Mouse (Mus musculus): ENCODE data around the gene Trim21. TPM values are rescaled to one million over a fixed set of nuclear protein-coding genes. Genes with fewer than 3 reads are reported as not detected.

The Trim21 gene
- polyA plus RNA-seq, 1 experiment from 2014 or later = 0.42 TPM

DNA sequence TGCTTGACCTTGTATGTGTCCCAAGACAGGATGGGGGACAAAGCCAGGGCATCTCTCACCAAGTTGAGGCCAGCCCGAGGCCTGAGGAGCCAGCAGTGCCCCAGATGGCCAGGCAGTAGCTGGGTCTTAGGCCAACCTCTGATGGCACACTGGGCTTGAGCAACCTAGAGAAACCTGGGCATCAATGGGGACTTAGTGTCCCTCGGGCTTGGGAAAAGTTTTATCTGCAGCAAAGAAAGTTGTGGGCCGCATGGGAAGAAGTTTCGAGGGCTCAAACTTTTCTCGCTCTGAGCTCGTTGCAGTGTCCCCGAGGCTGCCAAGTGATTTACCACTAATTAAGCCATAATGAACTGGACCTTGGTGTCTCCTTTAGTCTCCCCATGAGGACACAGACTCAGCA, 55.6 kb downstream of the Trim21 start:
- DNase-seq (no peak), ATAC-seq (no peak)
- 73% methylated on average over 7 of the region's 7 CpGs for WGBS (ENCODE audit: insufficient replicate concordance)
- Histone ChIP-seq H3K36me3 (replicated peaks; ENCODE audit: insufficient read depth, low read length) (no peaks in the 10 kb centered on the region), H3K9me3 (ENCODE audit: low read length) (no peaks in the 10 kb centered on the region), H3K4me3 (ENCODE audit: low read depth, low read length) (no peak overlapping the region), H3K9ac (replicated peaks) (no peak overlapping the region), H3K4me2 (ENCODE audit: low read depth, low read length) (no peak overlapping the region), H3K27me3 (ENCODE audit: insufficient read depth, low read length) (0 out of 2 replicates have a peak, but pooled peaks cover 5% of the 10 kb centered on the region), H3K27ac (ENCODE audit: low read depth) (no peak overlapping the region), H3K4me1 (ENCODE audit: insufficient read depth) (no peaks in the 10 kb centered on the region)
- TF ChIP-seq EP300 (IDR thresholded peaks at IDR 0.05; ENCODE audit: low read depth) (no peak), CTCF (IDR thresholded peaks at IDR 0.05; ENCODE audit: low read depth) (no peak)

- Histone ChIP-seq H3K36me3 (replicated peaks; ENCODE audit: insufficient read depth, low read length) (no peaks in the 10 kb centered on the region), H3K9me3 (ENCODE audit: low read length) (no peaks in the 10 kb centered on the region), H3K27me3 (ENCODE audit: insufficient read depth, low read length) (0 out of 2 replicates have a peak, but pooled peaks cover 4% of the 10 kb centered on the region), H3K4me1 (ENCODE audit: insufficient read depth) (no peaks in the 10 kb centered on the region), H3K4me3 (ENCODE audit: low read depth, low read length) (no peak overlapping the region), H3K9ac (replicated peaks) (no peak overlapping the region), H3K4me2 (ENCODE audit: low read depth, low read length) (no peak overlapping the region), H3K27ac (ENCODE audit: low read depth) (no peak overlapping the region)
- no peak for DNase-seq
- WGBS (ENCODE audit: insufficient replicate concordance) = 83% methylated on average over 6 of the region's 6 CpGs
- no peak for ATAC-seq
- TF ChIP-seq CTCF (IDR thresholded peaks at IDR 0.05; ENCODE audit: low read depth) (no peak), EP300 (IDR thresholded peaks at IDR 0.05; ENCODE audit: low read depth) (no peak)
These were observed 56.6 kb downstream of the Trim21 start for GRCm38 (mm10) chr7:102508666-102509065.

- no peak overlapping the region for H3K4me3 ChIP-seq (ENCODE audit: low read depth, low read length)
- H3K27ac ChIP-seq (ENCODE audit: low read depth) = no peak overlapping the region
- no peaks in the 10 kb centered on the region for H3K9me3 ChIP-seq (ENCODE audit: low read length)
- no peak overlapping the region for H3K4me2 ChIP-seq (ENCODE audit: low read depth, low read length)
- no peak for DNase-seq
- H3K36me3 ChIP-seq (replicated peaks; ENCODE audit: insufficient read depth, low read length) = no peaks in the 10 kb centered on the region
- 86% methylated on average over 9 of the region's 9 CpGs for WGBS (ENCODE audit: insufficient replicate concordance)
- ATAC-seq = no peak
- TF ChIP-seq EP300 (IDR thresholded peaks at IDR 0.05; ENCODE audit: low read depth) = no peak
- TF ChIP-seq CTCF (IDR thresholded peaks at IDR 0.05; ENCODE audit: low read depth) = no peak
- H3K4me1 ChIP-seq (ENCODE audit: insufficient read depth) = no peaks in the 10 kb centered on the region
- no peaks in the 10 kb centered on the region for H3K27me3 ChIP-seq (ENCODE audit: insufficient read depth, low read length)
- no peak overlapping the region for H3K9ac ChIP-seq (replicated peaks)
These were observed 57.2 kb downstream of the Trim21 start for GRCm38 (mm10) chr7:102508066-102508465.

Other genes with a start within 250 kb of the Trim21 start
- 55.9 and 66.4 TPM in 2 replicates for gene Rrm1, start 123.8 kb downstream of the Trim21 start, polyA plus RNA-seq (2015; fragmentation: Nextera tagmentation; extraction: Ambion mirVana)
- 0.12 and 0.19 TPM in 2 replicates for gene Olfr543, start 83.8 kb downstream of the Trim21 start, polyA plus RNA-seq (2015; fragmentation: Nextera tagmentation; extraction: Ambion mirVana)
- gene Olfr544, start 77.2 kb downstream of the Trim21 start, polyA plus RNA-seq (2015; fragmentation: Nextera tagmentation; extraction: Ambion mirVana) = 0.04 and 0.06 TPM in 2 replicates
- not detected in 2 replicates for gene Olfr545, start 65.9 kb downstream of the Trim21 start, polyA plus RNA-seq (2015; fragmentation: Nextera tagmentation; extraction: Ambion mirVana)
- gene Olfr547, start 30.7 kb downstream of the Trim21 start, polyA plus RNA-seq (2015; fragmentation: Nextera tagmentation; extraction: Ambion mirVana) = not detected in 2 replicates
- gene Olfr548-ps1, start 24.6 kb downstream of the Trim21 start, polyA plus RNA-seq (2015; fragmentation: Nextera tagmentation; extraction: Ambion mirVana) = not detected in 2 replicates
- not detected in 2 replicates for gene Olfr549, start 15.6 kb downstream of the Trim21 start, polyA plus RNA-seq (2015; fragmentation: Nextera tagmentation; extraction: Ambion mirVana)
- gene Olfr550, start 6.0 kb upstream of the Trim21 start, polyA plus RNA-seq (2015; fragmentation: Nextera tagmentation; extraction: Ambion mirVana) = not detected in 2 replicates
- gene Olfr551, start 26.4 kb upstream of the Trim21 start, polyA plus RNA-seq (2015; fragmentation: Nextera tagmentation; extraction: Ambion mirVana) = not detected in 2 replicates
- not detected in 2 replicates for gene Olfr552, start 32.3 kb upstream of the Trim21 start, polyA plus RNA-seq (2015; fragmentation: Nextera tagmentation; extraction: Ambion mirVana)
- not detected in 2 replicates for gene Olfr553, start 52.7 kb upstream of the Trim21 start, polyA plus RNA-seq (2015; fragmentation: Nextera tagmentation; extraction: Ambion mirVana)
- gene Olfr554, start 72.9 kb upstream of the Trim21 start, polyA plus RNA-seq (2015; fragmentation: Nextera tagmentation; extraction: Ambion mirVana) = not detected in 2 replicates
- gene Olfr555, start 93.3 kb upstream of the Trim21 start, polyA plus RNA-seq (2015; fragmentation: Nextera tagmentation; extraction: Ambion mirVana) = not detected in 2 replicates
- gene Olfr556, start 99.4 kb upstream of the Trim21 start, polyA plus RNA-seq (2015; fragmentation: Nextera tagmentation; extraction: Ambion mirVana) = not detected in 2 replicates
- gene Trim68, start 121.8 kb upstream of the Trim21 start, polyA plus RNA-seq (2015; fragmentation: Nextera tagmentation; extraction: Ambion mirVana) = 1.4 and 1.7 TPM in 2 replicates
- gene Olfr557, start 130.4 kb upstream of the Trim21 start, polyA plus RNA-seq (2015; fragmentation: Nextera tagmentation; extraction: Ambion mirVana) = not detected in 2 replicates
- 0.04 TPM in 1 of 2 replicates, not detected in the other for gene Olfr558, start 136.7 kb upstream of the Trim21 start, polyA plus RNA-seq (2015; fragmentation: Nextera tagmentation; extraction: Ambion mirVana)
- gene Olfr33, start 153.6 kb upstream of the Trim21 start, polyA plus RNA-seq (2015; fragmentation: Nextera tagmentation; extraction: Ambion mirVana) = not detected in 2 replicates
- gene Olfr559, start 162.0 kb upstream of the Trim21 start, polyA plus RNA-seq (2015; fragmentation: Nextera tagmentation; extraction: Ambion mirVana) = not detected in 2 replicates
- gene Olfr560, start 193.9 kb upstream of the Trim21 start, polyA plus RNA-seq (2015; fragmentation: Nextera tagmentation; extraction: Ambion mirVana) = not detected in 2 replicates
- gene Olfr78, start 194.0 kb upstream of the Trim21 start, polyA plus RNA-seq (2015; fragmentation: Nextera tagmentation; extraction: Ambion mirVana) = 0.04 TPM in 1 of 2 replicates, not detected in the other
- not detected in 2 replicates for gene Olfr561, start 205.7 kb upstream of the Trim21 start, polyA plus RNA-seq (2015; fragmentation: Nextera tagmentation; extraction: Ambion mirVana)
- not detected in 2 replicates for gene Olfr564, start 238.0 kb upstream of the Trim21 start, polyA plus RNA-seq (2015; fragmentation: Nextera tagmentation; extraction: Ambion mirVana)